Mouse (Mus musculus) sigmoid colon, adult 10 weeks (tissue): ENCODE measurements around the gene Rpl35a. TPM values are rescaled to one million over a fixed set of nuclear protein-coding genes. Genes with fewer than 3 reads are reported as not detected.

ENCODE experiments used
- polyA plus RNA-seq: library from polyadenylated mRNA; stranded (reverse); fragments of 350-450 nt; fragmentation: Illumina TruSeq; extraction: RNeasy Lipid Tissue Mini Kit (QIAGEN cat#74804); gene quantifications from one replicate; pipeline ENCODE4 v1.2.3, GENCODE M21; 2014; ENCODE audit warnings: low read depth, low replicate concordance

Rpl35a gene
- 1,014 TPM for polyA plus RNA-seq

DNA sequence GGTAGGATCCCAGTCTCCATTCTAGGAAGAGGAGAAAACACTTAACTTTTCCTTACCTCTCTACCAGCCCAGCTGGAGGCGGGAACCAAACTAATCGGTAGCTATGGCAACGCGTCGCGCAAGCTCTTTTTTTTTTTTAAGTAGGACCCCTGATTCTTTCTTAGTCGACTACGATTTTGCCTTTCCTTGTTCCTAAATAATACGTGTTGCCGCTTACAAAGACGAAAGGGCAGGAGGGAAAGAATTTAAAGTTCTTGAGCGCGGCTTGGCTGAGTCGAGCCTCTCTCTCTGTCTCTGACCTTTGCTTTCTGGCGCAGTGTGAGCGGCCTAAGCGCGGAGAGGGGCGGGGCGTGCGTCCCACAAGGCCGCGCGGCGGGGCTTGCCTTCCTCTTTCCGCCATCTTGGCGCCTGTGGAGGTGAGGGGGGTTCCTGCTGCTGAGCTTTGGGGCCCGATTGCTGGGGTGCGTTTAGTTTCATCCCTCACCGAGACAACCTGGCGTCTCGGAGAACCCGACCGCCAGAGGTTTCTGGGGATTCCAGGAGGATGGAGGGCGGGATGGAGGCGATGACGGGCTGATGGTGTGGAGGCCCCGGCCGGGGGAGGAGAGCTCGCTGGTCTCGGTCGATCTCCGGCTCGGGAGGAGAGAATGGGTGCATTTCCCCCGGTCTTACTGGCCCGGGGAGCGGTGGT lies at the start of gene Rpl35a, which contains the start of gene Iqcg:
Rpl35a (plus strand) TSS at position 359 of the 691 bp plus-strand sequence.
Iqcg (minus strand) TSS at position 124 of the 691 bp plus-strand sequence.

DNA sequence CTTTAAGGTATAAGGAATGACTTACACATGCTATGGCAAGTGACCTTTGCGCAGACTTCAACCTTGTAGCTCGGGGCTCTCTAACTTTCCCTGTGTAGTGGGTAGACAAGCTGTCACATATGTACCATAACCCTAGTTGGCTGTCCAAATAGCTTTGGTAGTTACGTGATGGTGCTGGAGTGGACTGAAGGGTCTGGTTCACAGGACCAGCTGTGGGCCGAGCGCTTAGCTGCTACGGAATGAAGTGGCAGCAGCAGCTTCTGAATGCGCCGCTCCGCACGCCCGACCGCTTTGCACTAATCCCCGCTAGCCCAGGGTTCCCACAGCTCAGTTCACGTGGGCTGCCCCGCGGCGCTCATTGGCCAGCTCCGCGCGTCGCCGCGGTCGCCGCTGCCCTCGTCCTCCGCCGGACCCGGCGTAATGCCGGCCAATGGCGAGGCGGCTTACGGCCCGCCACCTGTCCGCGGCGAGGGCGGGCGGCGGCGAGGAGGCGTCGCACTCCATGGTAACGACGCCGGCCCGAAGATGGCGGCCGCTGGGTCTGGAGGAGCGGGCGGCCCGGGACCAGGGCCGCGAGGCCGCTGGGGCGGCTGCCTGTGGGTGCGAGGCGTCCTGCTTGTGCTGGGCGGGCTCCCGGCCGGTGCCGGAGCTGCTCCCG lies 5.9 kb downstream of the Rpl35a start, which contains the start of gene Lmln:
Lmln (plus strand) TSS at position 498 of the 658 bp plus-strand sequence.

Other genes starting within 250 kb of the Rpl35a start
- not detected for gene Smbd1, start 246.0 kb upstream of the Rpl35a start, polyA plus RNA-seq
- gene Fyttd1, start 179.0 kb upstream of the Rpl35a start, polyA plus RNA-seq = 128 TPM
- gene Rubcn, start 178.7 kb upstream of the Rpl35a start, polyA plus RNA-seq = 7.2 TPM
- 32.2 TPM for gene Lrch3, start 142.4 kb upstream of the Rpl35a start, polyA plus RNA-seq
- gene Iqcg, start 235 bp upstream of the Rpl35a start, polyA plus RNA-seq = 1.7 TPM
- gene Lmln, start 6.1 kb downstream of the Rpl35a start, polyA plus RNA-seq = 1.8 TPM
- gene Osbpl11, start 128.6 kb downstream of the Rpl35a start, polyA plus RNA-seq = 11.7 TPM
- gene Snx4, start 195.0 kb downstream of the Rpl35a start, polyA plus RNA-seq = 93.9 TPM